Mouse (Mus musculus): ENCODE results near the gene Myocd. TPM values are rescaled to one million over a fixed set of nuclear protein-coding genes. Genes with fewer than 3 reads are reported as not detected.

Gene Myocd
- polyA plus RNA-seq, 1 experiment from 2014 or later = 0.20 TPM

DNA sequence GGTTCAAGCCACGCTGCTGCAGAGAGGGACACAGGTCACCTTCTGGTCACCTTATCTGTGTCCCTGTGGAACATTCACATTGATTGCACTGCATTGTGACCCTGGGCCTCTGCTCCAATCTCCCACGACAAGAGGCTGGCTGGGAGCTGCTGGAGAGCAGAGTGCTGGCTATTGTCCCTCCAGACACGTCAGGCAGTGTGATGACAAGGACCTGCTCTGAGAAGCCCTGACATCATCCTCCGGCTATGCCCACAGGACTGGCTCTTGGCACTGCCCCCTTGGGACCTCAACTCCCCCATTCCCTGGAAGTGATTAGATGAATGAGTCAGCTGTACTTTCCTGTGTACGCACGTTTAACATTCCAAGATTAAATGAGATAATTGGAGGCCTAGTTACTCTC, 60.3 kb downstream of the Myocd start:
- Histone ChIP-seq H3K27ac (no peak overlapping the region), H3K4me2 (replicated peaks) (no peak overlapping the region), H3K4me1 (replicated peaks) (no peaks in the 10 kb centered on the region; the same call in 1 of the 2 replicates), H3K9ac (replicated peaks) (no peak overlapping the region), H3K27me3 (no peaks in the 10 kb centered on the region), H3K36me3 (no peaks in the 10 kb centered on the region), H3K9me3 (no peaks in the 10 kb centered on the region), H3K4me3 (replicated peaks) (no peak overlapping the region)
- ATAC-seq = no peak
- WGBS = 66% methylated on average over 6 of the region's 6 CpGs

GRCm38 (mm10) chr11:65205306-65205705, 64.5 kb downstream of the Myocd start:
- 82% methylated on average over 5 of the region's 5 CpGs for WGBS
- Histone ChIP-seq H3K4me3 (replicated peaks) (no peak overlapping the region), H3K4me1 (replicated peaks) (peaks cover 5% of the 10 kb centered on the region; the same call in 1 of the 2 replicates), H3K9ac (replicated peaks) (no peak overlapping the region), H3K27me3 (no peaks in the 10 kb centered on the region), H3K4me2 (replicated peaks) (no peak overlapping the region), H3K27ac (no peak overlapping the region), H3K9me3 (no peaks in the 10 kb centered on the region), H3K36me3 (no peaks in the 10 kb centered on the region)
- no peak for ATAC-seq

DNA sequence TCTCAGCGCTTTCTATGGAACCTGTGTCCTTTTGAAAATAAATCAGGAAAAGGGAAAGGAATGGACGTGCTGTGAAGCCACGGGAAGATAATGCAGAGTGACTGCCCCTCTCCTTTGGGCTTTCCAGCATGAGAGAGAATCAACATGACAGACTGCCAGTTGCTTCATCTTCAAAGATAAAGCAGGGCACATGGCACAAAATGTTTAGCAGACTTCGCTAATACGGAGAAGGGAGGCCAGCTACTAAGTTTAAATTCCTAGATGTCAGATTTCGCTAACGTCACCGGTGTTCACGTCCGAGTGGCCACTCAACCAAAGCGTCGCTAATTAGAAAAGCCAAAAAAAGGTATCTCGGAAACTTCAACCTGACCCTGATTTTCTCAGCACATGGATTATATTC, 65.1 kb downstream of the Myocd start:
- no peaks in the 10 kb centered on the region for H3K36me3 ChIP-seq
- H3K27ac ChIP-seq = no peak overlapping the region
- H3K9me3 ChIP-seq = no peaks in the 10 kb centered on the region
- no peak overlapping the region for H3K9ac ChIP-seq (replicated peaks)
- H3K4me3 ChIP-seq (replicated peaks) = no peak overlapping the region
- no peak overlapping the region for H3K4me2 ChIP-seq (replicated peaks)
- WGBS = 57% methylated on average over 13 of the region's 13 CpGs
- H3K27me3 ChIP-seq = no peaks in the 10 kb centered on the region
- ATAC-seq = no peak
- H3K4me1 ChIP-seq (replicated peaks) = peaks cover 5% of the 10 kb centered on the region; the same call in 1 of the 2 replicates

GRCm38 (mm10) chr11:65203020-65203419, 66.8 kb downstream of the Myocd start:
- WGBS = 91% methylated on average over 1 of the region's 1 CpGs
- no peak overlapping the region for H3K27ac ChIP-seq
- no peak for ATAC-seq
- H3K4me1 ChIP-seq (replicated peaks) = peaks cover 5% of the 10 kb centered on the region; the same call in 1 of the 2 replicates
- no peak overlapping the region for H3K9ac ChIP-seq (replicated peaks)
- H3K9me3 ChIP-seq = no peaks in the 10 kb centered on the region
- H3K4me3 ChIP-seq (replicated peaks) = no peak overlapping the region
- no peaks in the 10 kb centered on the region for H3K27me3 ChIP-seq
- H3K36me3 ChIP-seq = no peaks in the 10 kb centered on the region
- H3K4me2 ChIP-seq (replicated peaks) = no peak overlapping the region

DNA sequence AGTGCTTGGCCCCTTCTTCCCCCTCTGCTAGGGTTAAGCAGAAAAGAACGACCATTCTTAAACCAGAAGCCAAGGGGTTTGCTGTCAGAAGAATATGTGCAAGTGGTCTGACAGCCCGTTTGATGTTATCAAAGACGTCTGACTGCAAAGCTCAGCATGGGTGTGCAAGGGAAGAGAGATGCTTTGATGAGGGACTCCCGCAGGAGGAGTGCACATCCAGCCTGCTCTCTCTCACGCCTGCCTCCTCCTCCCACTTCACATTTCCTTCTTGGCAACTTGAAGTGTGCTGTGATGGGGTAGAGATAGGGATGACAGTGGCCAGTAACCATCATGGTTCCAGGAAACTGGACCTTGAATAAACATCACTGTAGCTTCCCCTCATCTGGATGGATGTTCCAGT, 67.6 kb downstream of the Myocd start:
- ATAC-seq = 0 out of 2 replicates have a peak, but pooled peaks have one; percentile 50
- Histone ChIP-seq H3K27me3 (no peaks in the 10 kb centered on the region), H3K9me3 (no peaks in the 10 kb centered on the region), H3K4me1 (replicated peaks) (peaks cover 5% of the 10 kb centered on the region; the same call in 1 of the 2 replicates), H3K4me2 (replicated peaks) (no peak overlapping the region), H3K36me3 (no peaks in the 10 kb centered on the region), H3K4me3 (replicated peaks) (no peak overlapping the region), H3K9ac (replicated peaks) (no peak overlapping the region), H3K27ac (peak overlapping the region; percentile 41; the same call in 1 of the 2 replicates)
- 28% methylated on average over 5 of the region's 5 CpGs for WGBS

DNA sequence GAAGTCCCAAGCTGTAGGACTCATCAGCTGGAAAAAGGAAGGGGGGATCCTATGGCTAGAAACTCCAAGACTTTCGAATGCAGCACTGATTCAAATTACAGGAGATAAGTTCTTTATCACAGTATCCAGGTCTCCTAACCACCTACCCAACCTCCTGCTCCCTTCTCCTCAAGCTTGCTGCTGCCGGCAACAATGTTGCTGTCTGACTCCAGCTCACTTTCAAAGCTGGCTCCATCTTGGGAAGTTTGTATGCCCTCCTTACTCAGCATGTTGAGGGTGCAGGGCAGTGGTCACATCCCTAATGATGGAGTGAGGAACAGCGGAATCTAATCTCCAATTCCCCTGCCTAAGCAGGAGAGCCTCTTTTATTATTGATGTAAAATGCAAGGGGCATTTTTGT, 71.8 kb downstream of the Myocd start:
- H3K27me3 ChIP-seq = no peaks in the 10 kb centered on the region
- ATAC-seq = no peak
- 0 out of 2 replicates have a peak, but pooled peaks cover 5% of the 10 kb centered on the region for H3K4me1 ChIP-seq (replicated peaks)
- no peak overlapping the region for H3K4me3 ChIP-seq (replicated peaks)
- no peak overlapping the region for H3K9ac ChIP-seq (replicated peaks)
- H3K27ac ChIP-seq = no peak overlapping the region
- no peak overlapping the region for H3K4me2 ChIP-seq (replicated peaks)
- H3K9me3 ChIP-seq = no peaks in the 10 kb centered on the region
- no peaks in the 10 kb centered on the region for H3K36me3 ChIP-seq
- whole genome bisulfite sequencing = 88% methylated on average over 3 of the region's 3 CpGs

GRCm38 (mm10) chr11:65197280-65197679, 72.5 kb downstream of the Myocd start:
- Histone ChIP-seq H3K36me3 (no peaks in the 10 kb centered on the region), H3K27me3 (no peaks in the 10 kb centered on the region), H3K4me2 (replicated peaks) (no peak overlapping the region), H3K9ac (replicated peaks) (no peak overlapping the region), H3K4me1 (replicated peaks) (0 out of 2 replicates have a peak, but pooled peaks cover 5% of the 10 kb centered on the region), H3K4me3 (replicated peaks) (no peak overlapping the region), H3K9me3 (no peaks in the 10 kb centered on the region), H3K27ac (no peak overlapping the region)
- peak; percentile 74 for ATAC-seq
- WGBS = 0% methylated on average over 3 of the region's 3 CpGs

- Histone ChIP-seq H3K27me3 (no peaks in the 10 kb centered on the region), H3K4me1 (replicated peaks) (no peaks in the 10 kb centered on the region), H3K9ac (replicated peaks) (no peak overlapping the region), H3K4me3 (replicated peaks) (no peak overlapping the region), H3K4me2 (replicated peaks) (no peak overlapping the region), H3K36me3 (no peaks in the 10 kb centered on the region), H3K9me3 (no peaks in the 10 kb centered on the region), H3K27ac (no peak overlapping the region)
- 90% methylated on average over 12 of the region's 12 CpGs for WGBS
- no peak for ATAC-seq
Observed at GRCm38 (mm10) chr11:65186974-65187373, 82.8 kb downstream of the Myocd start.

DNA sequence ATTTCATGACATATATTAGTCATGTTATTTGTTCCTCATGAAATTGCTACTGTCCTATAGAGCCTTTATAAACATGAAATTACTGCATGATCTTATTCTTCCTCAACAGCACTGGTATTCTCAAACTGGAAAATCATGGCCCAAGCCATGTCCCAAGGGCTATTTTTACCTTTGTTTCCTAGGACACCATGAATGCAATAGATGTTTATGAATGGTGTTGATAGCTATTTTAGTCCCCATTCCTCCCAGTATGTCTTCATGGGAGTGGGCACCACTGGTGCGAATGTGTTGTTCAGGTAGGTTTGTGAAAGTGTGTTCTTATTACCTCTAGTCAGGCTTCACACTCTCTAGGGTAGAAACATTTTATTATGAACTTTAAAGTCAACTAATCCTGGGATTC, 84.7 kb downstream of the Myocd start:
- Histone ChIP-seq H3K27ac (no peak overlapping the region), H3K9me3 (no peaks in the 10 kb centered on the region), H3K36me3 (no peaks in the 10 kb centered on the region), H3K4me2 (replicated peaks) (no peak overlapping the region), H3K4me1 (replicated peaks) (no peaks in the 10 kb centered on the region), H3K27me3 (no peaks in the 10 kb centered on the region), H3K9ac (replicated peaks) (no peak overlapping the region), H3K4me3 (replicated peaks) (no peak overlapping the region)
- ATAC-seq = no peak
- 100% methylated on average over 1 of the region's 1 CpGs for WGBS

GRCm38 (mm10) chr11:65170121-65170750, 99.6 kb downstream of the Myocd start:
- WGBS = 86% methylated on average over 4 of the region's 4 CpGs
- Histone ChIP-seq H3K27me3 (no peaks in the 10 kb centered on the region), H3K4me3 (replicated peaks) (no peak overlapping the region), H3K27ac (no peak overlapping the region), H3K9ac (replicated peaks) (no peak overlapping the region), H3K4me1 (replicated peaks) (no peaks in the 10 kb centered on the region), H3K9me3 (no peaks in the 10 kb centered on the region), H3K4me2 (replicated peaks) (no peak overlapping the region), H3K36me3 (no peaks in the 10 kb centered on the region)
- no peak for ATAC-seq

GRCm38 (mm10) chr11:65162767-65163120, 107.0 kb downstream of the Myocd start, which contains the start of gene Arhgap44:
Gene Arhgap44 (minus strand): TSS chr11:65162961.
- Histone ChIP-seq H3K4me1 (replicated peaks) (peaks cover 17% of the 10 kb centered on the region), H3K4me3 (replicated peaks) (peak within 1 kb of the TSS; percentile 84), H3K9ac (replicated peaks) (peak within 1 kb of the TSS; percentile 88), H3K4me2 (replicated peaks) (peak within 1 kb of the TSS; percentile 83), H3K27me3 (peaks cover 9% of the 10 kb centered on the region; the same call in 1 of the 2 replicates), H3K36me3 (no peaks in the 10 kb centered on the region), H3K27ac (peak within 1 kb of the TSS; percentile 77), H3K9me3 (no peaks in the 10 kb centered on the region)
- peak; percentile 97 for ATAC-seq
- WGBS = under 1% methylated on average over 27 of the region's 27 CpGs

- no peaks in the 10 kb centered on the region for H3K9me3 ChIP-seq
- WGBS = under 1% methylated on average over 49 of the region's 49 CpGs
- peak overlapping the region; percentile 88 for H3K9ac ChIP-seq (replicated peaks)
- H3K4me3 ChIP-seq (replicated peaks) = peak overlapping the region; percentile 84
- peak overlapping the region; percentile 77 for H3K27ac ChIP-seq
- peak; percentile 92; the same call in 1 of the 2 replicates for ATAC-seq
- peak overlapping the region; percentile 83 for H3K4me2 ChIP-seq (replicated peaks)
- no peaks in the 10 kb centered on the region for H3K36me3 ChIP-seq
- H3K27me3 ChIP-seq = peaks cover 9% of the 10 kb centered on the region; the same call in 1 of the 2 replicates
- H3K4me1 ChIP-seq (replicated peaks) = peaks cover 17% of the 10 kb centered on the region
Observed at GRCm38 (mm10) chr11:65161881-65162766, 107.7 kb downstream of the Myocd start.
